Mouse (Mus musculus): ENCODE results near the gene Cldn11.

Gene Cldn11

DNA sequence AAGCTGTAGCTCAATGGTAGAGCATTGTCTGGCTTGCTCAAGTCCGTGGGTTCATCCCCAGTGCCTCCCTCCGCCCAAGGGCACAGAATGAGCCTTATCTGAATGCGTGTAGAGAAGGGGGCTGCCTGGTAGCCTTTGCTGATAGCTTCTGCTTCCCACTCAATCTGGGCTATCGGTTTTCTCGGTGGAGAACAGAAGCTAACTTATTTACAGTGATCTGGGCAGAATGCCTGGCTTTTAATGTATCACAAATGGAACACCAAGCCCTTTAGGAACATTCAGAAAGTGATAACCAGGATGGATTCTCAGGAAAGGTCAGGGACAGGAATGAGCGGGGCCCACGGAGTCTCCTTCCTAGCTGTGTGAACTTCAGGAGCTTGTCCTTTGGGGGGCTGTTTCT is 1.1 kb upstream of the Cldn11 start:
- in situ Hi-C loops (cut with MboI; ENCODE audit: low pct_unique_long_range_greater_than_20kb in 1 of 2, low sequenced_read_pairs in 2 of 2, unreplicated experiment in 1 of 2) = loop anchor here (10.0 to 25.0 kb wide), 2 partner anchors 456 to 561 kb away; partner anchors contain the start of gene Actrt3 (in 1 of the 2)

DNA sequence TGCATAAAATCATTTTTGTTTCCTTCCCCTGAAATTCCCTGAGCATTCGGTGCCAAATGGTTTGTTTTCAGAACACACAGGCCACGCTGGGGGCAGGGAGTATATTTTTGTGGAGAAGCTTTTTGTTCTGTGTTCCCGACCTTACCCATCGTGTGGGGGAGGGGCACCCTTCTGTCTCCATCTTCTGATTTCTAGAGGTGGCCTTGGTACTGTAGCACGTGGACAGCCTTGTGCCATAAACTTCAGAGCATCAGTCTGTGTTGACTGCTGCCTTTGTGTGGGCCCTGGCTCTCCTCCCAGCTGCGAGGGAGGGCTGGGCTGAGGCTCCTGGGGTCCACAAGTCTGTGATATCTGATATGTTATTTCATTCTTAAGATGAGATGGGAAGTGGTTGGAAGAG is 2.4 kb downstream of the Cldn11 start:
- in situ Hi-C loops (cut with MboI; ENCODE audit: low pct_unique_long_range_greater_than_20kb in 1 of 2, low sequenced_read_pairs in 2 of 2, unreplicated experiment in 1 of 2) = no loop called here

DNA sequence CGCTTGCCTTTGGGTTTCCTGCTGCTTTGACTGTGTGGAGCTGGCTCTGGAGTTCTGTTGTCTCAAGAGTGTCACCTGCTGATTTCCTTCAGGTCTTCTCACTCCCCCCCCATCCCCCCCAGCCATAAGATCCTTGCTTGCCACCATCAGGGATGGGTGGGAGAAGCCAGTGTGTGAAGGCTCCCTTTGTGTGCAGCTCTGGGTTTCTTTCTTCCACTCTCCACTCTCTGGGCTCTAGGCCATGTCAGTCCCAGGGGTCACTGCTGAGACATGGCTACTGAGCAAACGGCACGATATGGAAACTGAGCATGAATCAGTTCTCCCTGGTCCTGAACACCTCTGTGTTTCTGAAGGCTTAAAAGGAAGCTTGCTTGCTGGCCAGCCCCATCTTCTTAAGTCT is 6.4 kb downstream of the Cldn11 start:
- in situ Hi-C loops (cut with MboI; ENCODE audit: low pct_unique_long_range_greater_than_20kb in 1 of 2, low sequenced_read_pairs in 2 of 2, unreplicated experiment in 1 of 2) = no loop called here

DNA sequence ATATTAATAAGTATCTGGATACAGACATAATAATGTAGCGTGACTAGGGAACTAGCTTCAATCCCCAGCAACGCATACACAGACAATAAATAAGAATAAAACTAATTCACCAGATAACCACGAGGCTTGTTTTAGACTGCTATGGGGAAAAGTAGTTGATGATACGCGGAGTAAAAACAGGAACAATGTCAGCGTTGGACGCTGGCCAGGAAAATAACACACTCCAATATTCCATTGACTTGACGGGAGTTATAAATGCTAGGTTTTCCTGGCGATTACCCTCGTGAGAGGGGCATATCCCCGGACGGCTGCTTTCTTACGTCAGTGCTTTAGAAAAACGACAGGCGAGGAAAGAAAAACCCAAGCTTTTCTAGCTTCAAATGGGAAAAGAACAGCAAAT is 8.1 kb downstream of the Cldn11 start:
- in situ Hi-C loops (cut with MboI; ENCODE audit: low pct_unique_long_range_greater_than_20kb in 1 of 2, low sequenced_read_pairs in 2 of 2, unreplicated experiment in 1 of 2) = no loop called here

DNA sequence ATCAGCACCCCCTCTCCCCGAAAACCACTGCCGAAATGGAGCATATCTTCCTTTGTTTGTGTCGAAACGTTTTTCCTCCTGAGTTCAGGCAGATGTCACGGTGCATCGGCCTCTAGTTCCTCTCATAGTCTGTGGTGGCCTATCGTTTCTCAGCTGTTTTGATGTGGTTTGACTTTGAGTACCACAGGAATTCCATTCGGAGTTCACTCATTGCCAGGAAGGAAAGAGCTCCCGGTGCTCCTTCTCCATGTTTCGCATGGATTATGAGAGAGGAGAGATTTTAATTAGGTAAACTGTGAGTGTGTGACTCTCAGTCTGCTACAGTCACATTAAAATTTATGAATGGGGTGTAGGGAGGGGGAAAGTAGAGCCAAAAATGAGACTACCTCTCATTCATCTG is 10.3 kb downstream of the Cldn11 start:
- in situ Hi-C loops (cut with MboI; ENCODE audit: low pct_unique_long_range_greater_than_20kb in 1 of 2, low sequenced_read_pairs in 2 of 2, unreplicated experiment in 1 of 2) = loop anchor here in 1 of 2 experiments (10.0 kb wide), 1 partner anchor 435 kb away; no protein-coding TSS in a partner anchor

DNA sequence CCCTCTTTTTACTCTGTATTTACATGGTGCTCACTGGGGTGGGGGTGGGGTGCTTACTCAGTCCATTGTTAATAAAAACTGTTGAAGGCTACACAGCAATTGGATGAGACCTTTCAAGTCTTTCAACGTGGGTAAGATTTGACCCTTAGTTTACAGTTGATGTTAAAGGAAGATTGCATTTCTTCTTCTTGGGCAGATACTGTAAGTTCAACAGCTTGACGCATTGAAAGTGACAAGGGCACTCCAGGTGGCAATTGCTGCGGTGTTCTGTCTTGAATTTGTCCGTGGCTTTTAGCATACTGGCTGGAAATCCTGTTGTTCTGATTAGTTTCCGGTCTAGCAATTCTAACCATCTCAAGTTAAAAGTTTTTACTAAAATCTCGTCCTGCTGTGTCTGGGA is 11.6 kb downstream of the Cldn11 start:
- in situ Hi-C loops (cut with MboI; ENCODE audit: low pct_unique_long_range_greater_than_20kb in 1 of 2, low sequenced_read_pairs in 2 of 2, unreplicated experiment in 1 of 2) = loop anchor here in 1 of 2 experiments (10.0 kb wide), 1 partner anchor 433 kb away; no protein-coding TSS in a partner anchor

DNA sequence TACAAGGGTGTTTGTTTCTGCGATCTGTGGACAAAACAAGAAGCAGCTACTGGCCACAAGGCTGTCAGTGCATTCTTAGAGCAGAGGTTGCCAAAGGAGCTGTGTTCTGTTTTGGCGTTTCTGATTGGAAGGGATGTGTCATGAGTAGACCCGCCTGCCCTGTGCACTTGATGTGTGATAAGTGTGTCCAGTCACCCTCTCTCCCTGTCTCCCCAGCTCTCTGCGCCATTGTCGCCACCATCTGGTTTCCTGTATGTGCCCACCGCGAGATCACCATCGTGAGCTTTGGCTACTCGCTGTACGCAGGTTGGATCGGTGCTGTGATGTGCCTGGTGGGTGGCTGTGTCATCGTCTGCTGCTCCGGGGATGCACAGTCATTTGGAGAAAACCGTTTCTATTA is 13.1 kb downstream of the Cldn11 start:
- in situ Hi-C loops (cut with MboI; ENCODE audit: low pct_unique_long_range_greater_than_20kb in 1 of 2, low sequenced_read_pairs in 2 of 2, unreplicated experiment in 1 of 2) = loop anchor here in 1 of 2 experiments (10.0 kb wide), 1 partner anchor 432 kb away; no protein-coding TSS in a partner anchor

DNA sequence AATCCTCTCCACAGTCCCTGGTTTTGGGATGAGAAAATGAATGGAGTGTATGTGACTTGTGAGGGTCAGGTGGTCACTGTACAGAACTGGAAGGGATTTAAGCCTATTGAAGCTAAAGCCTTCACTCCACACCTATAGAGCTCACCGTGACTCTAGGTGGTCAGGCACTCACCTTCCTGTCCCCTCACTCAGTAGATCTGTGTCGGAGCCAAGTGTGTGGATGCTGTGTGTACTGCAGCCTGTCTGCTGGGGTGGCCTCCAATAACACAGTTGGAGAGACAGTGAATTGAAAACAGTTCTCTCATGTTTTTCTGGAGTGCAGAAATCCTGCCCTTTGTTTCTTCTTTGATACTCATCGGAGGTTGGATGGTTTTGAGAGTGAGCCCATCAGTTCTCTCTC is 16.1 kb downstream of the Cldn11 start:
- in situ Hi-C loops (cut with MboI; ENCODE audit: low pct_unique_long_range_greater_than_20kb in 1 of 2, low sequenced_read_pairs in 2 of 2, unreplicated experiment in 1 of 2) = loop anchor here in 1 of 2 experiments (10.0 kb wide), 1 partner anchor 429 kb away; no protein-coding TSS in a partner anchor

DNA sequence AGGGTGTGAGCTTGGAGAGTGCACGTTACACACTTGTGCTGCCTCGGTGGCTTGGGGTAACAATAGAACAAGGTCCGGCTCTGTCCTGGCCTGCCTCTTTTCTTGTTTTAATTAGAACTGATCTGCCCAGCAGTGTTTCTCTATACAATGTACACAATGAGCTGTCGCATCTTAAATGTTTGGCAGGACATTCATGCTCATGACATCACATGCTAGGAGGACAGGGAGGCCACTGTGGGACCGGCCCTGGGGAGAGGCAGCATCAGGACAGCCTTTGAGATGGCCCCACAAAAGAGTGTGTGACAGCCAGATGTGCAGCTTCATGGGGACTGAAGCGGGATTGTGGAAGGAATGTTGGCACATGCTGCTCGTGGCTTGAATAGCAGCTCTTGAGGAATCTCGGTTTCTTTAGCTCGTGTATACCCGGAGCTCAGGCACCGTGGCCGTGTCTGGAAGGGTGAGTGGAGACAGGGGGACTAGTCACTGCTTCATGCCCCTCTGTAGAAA is 16.7 kb downstream of the Cldn11 start:
- in situ Hi-C loops (cut with MboI; ENCODE audit: low pct_unique_long_range_greater_than_20kb in 1 of 2, low sequenced_read_pairs in 2 of 2, unreplicated experiment in 1 of 2) = loop anchor here in 1 of 2 experiments (10.0 kb wide), 1 partner anchor 428 kb away; no protein-coding TSS in a partner anchor

DNA sequence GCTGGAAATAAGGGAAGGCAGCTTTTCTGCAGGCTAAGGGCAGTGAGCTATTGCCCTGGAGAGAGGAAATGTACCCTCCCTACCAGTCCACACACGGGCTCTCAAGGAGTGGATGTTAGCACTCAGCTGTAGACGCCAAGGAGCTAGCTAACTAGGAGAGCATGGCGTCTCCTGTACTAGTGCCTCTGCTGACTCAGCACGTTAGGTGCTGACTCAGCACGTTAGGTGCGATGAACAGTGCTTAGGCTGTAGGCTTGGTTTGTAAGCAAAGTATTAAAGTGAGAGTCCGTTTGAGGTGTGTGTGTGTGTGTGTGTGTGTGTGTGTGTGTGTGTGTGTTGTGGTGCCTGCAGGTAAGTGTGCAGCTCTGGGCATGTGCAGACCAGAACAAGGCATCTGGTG is 40.6 kb downstream of the Cldn11 start:
- in situ Hi-C loops (cut with MboI; ENCODE audit: low pct_unique_long_range_greater_than_20kb in 1 of 2, low sequenced_read_pairs in 2 of 2, unreplicated experiment in 1 of 2) = no loop called here

DNA sequence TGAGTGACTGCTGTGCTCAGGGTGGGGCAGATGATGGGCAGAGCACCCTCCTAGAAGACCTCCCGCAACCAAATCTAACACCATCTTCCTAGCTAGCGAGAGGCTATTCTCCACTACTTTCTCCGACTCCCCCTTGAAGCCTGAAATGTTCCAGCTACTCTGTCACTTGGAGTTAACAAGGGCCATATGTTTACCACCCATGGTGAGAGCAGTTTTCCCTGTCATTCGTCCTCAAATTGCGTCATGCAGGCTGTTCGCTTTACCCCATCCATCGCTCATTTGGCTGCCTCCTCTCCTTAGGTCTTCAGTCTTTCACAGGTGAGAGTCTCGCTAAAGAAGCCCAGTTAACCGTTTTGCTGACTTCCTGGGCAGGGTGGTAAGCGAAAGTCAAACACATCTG is 41.7 kb downstream of the Cldn11 start:
- in situ Hi-C loops (cut with MboI; ENCODE audit: low pct_unique_long_range_greater_than_20kb in 1 of 2, low sequenced_read_pairs in 2 of 2, unreplicated experiment in 1 of 2) = no loop called here

DNA sequence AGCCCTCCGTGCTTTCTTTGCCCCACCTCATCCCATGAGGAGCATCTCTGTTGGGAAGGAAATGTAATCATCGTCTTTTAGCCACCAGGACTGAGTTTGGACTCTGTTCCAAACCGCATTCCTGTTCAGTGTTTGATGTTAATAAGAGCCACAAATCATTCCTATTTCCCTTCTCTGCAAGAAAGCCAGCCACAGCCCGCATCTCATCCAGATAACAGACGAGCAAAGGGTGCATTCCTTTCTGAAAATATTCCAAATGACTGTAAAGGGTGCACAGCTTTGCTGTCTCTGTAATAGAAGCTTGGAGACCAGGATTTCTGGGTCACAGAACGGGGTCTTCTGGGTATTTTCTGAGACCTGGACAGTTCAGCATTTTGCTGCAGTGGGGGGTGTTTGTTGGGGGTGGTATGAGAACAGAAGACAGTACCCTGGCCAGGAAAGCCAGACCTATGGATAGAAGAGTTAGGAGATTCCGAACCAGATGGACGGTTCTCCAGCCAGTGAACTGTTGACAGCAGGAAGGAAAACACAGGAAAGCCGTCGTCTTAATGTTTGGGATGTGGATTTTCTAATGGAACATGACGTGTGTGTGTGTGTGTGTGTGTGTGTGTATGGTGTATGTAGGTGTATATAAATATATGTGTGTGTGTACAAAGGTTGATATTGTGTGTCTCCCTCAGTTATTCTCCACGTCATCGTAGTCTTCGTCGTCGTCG is 49.6 kb downstream of the Cldn11 start:
- in situ Hi-C loops (cut with MboI; ENCODE audit: low pct_unique_long_range_greater_than_20kb in 1 of 2, low sequenced_read_pairs in 2 of 2, unreplicated experiment in 1 of 2) = no loop called here

DNA sequence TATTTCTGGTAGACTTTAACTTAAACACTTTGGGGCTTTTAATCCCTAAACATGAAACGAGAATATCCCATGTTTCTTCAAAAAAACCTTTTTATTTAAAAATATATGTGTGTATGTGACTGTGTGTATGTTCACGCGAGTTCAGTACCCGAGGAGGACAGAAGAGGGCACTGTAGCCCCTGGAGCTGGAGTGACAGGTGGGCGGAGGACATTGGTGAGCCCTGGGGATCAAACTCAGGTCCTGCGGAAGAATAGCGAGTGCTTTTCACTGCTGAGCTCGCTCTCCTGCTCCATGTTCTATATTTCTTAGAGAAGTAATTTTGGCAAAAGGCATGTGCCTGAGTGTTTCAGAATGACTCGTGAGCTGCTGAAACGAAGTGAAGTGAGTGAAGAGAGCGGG is 54.2 kb downstream of the Cldn11 start:
- in situ Hi-C loops (cut with MboI; ENCODE audit: low pct_unique_long_range_greater_than_20kb in 1 of 2, low sequenced_read_pairs in 2 of 2, unreplicated experiment in 1 of 2) = no loop called here

DNA sequence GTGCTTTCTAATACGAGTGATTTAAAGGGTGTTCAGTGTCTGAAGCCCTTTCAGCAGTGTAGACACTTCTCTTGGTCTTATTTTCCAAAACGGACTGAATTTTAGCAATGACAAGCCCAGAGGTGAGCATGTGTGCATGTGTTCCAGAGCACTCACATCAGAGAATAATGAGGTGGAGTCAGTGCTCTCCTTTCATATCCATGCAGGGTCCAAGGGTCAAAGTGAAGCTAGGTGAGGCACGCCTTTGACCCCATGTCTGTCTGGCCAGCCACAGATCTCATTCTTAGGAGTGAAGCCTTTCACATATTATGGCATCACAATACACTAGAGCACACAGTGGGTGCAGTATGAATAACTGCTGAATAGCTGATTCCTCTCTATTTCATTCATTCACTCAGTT is 55.4 kb downstream of the Cldn11 start:
- in situ Hi-C loops (cut with MboI; ENCODE audit: low pct_unique_long_range_greater_than_20kb in 1 of 2, low sequenced_read_pairs in 2 of 2, unreplicated experiment in 1 of 2) = no loop called here

DNA sequence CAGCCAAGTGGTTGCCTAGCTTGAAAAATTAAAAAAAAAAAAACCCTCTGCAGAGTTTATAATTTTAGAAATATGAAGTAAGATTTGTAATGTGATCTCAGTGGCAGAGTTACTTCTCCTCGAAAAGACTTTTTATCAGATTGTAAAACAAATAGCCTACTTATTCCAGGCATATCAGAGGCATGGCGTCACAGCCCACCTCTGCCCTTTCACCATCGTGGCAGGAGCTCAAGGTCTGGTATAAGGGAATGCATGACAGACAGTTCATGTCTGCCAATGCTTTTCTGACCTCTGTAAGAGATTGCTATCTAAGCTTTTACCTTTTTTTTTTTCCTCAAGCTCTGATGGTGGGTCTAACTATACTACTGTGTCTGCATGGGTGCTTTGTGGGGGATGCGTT is 58.3 kb downstream of the Cldn11 start:
- in situ Hi-C loops (cut with MboI; ENCODE audit: low pct_unique_long_range_greater_than_20kb in 1 of 2, low sequenced_read_pairs in 2 of 2, unreplicated experiment in 1 of 2) = no loop called here

DNA sequence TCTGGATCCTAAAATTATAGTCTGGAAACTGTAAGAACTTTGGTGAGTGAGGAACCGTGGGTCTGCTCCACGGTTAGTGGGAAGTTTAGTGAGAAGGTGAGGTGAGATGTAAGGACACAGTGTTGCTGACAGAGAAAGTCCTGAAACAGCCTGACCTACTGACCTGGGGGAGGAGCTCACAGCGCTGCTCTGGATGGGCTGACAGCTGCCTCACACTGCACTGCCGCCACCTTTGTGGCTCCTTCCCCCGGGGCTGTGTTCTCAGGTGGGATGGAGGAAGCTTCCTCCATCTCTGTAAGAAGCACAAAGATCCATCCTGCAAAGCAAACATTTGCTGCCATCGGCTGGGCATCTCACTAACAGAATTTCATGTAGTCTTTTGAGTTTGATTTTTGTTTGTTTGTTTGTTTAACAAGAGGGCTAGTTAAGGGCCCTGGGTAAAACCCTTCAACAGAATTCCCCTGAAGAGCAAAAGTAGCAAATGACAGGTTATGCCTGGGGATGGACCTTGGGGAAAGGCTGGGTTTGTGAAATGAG is 58.8 kb downstream of the Cldn11 start:
- in situ Hi-C loops (cut with MboI; ENCODE audit: low pct_unique_long_range_greater_than_20kb in 1 of 2, low sequenced_read_pairs in 2 of 2, unreplicated experiment in 1 of 2) = no loop called here

DNA sequence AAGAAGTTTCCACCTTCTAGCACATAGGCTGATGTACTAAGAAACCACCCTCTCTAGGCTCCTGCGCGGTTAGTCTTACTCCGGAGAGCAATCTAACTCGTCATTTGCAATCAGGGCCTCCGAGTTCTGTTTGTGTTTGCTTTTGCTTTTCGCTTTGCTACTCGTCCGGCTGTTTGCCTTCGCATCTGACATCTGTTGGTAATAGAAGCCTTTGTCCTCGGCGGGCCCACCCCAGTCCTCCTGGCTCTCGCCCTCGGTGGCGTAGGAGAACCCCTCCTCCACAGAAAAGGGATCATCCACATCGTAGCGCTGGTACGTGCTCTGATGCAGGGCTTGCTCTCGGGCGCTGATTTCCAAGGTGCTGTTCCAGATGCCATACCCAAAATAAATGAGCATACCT is 59.3 kb downstream of the Cldn11 start:
- in situ Hi-C loops (cut with MboI; ENCODE audit: low pct_unique_long_range_greater_than_20kb in 1 of 2, low sequenced_read_pairs in 2 of 2, unreplicated experiment in 1 of 2) = no loop called here

DNA sequence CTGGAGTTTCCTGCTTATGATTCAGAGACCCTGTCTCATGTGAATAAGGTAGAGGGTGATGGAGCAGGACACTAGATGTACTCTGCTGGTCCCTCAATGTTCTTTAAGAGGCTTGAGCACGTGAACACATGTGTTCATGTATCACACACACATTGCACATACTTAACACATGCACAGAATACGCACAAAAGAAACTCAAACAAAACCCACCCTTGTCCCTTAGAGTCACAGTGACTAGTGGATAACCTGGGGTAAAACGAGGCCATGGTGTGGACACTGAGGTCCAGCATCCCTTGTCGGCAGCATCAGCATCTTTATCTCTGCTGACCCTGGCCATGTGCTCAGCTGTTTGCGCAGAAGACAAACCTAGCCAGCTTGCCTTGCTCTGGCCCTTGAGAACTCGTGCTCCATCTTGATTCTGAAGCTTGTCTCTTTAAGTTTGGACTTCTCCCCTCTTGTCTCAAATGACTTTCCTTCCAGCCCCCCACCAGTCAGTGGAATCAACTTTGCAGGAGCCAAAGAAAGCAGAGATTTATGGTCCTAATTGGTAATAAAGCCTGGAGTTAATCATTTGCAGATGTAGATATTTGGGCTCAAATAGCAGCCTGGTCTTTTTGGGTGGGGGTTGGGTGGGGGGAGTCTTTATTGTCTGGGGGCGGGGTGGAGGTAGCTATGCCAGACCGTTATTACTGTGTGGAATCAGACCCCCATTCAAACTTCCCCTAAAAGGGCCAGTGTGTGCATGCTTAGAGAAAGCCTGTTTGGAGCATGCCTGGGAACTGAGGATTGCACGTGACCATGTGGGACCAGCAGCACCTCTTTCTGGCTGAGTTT is 62.7 kb downstream of the Cldn11 start:
- in situ Hi-C loops (cut with MboI; ENCODE audit: low pct_unique_long_range_greater_than_20kb in 1 of 2, low sequenced_read_pairs in 2 of 2, unreplicated experiment in 1 of 2) = no loop called here

DNA sequence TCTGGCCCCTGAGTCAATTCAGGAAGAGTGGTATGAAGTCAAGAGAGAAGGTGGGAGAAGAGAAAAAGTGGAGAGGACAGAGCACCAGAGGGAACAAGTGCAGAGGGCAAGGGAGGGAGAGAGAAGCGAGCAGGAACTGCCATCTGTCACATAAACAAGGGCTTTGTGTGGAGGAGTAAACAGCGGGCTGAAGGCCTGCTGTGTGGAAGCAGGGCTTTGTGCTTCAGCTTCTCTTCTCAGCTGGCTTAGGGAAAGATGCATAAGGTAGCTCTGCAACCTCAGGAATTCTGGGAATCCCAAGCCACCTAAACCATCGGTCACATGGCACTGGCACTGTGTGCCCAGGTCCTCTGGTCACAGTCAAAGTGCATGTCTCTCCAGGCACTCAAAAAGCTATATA is 64.1 kb downstream of the Cldn11 start:
- in situ Hi-C loops (cut with MboI; ENCODE audit: low pct_unique_long_range_greater_than_20kb in 1 of 2, low sequenced_read_pairs in 2 of 2, unreplicated experiment in 1 of 2) = no loop called here
